Mouse (Mus musculus) MEL (cell line): ENCODE measurements around the gene Iqcb1. TPM values are rescaled to one million over a fixed set of nuclear protein-coding genes. Genes with fewer than 3 reads are reported as not detected.

ENCODE experiments used
- DNase-seq: peaks from one replicate; pipeline ENCODE4 v3.0.0; 2011; ENCODE audit warnings: low read depth, low spot score
- H3K27ac ChIP-seq: 2 replicates; pipeline ENCODE4 v1.5.1; 2012; ENCODE audit warnings: low read depth, mild to moderate bottlenecking, control low read depth, low read length, moderate library complexity; ENCODE audit not compliant: control insufficient read depth
- H3K27me3 ChIP-seq, 2 experiments: fragments of 150-350 bp in 1 of 2; sonication (generic) in 1 of 2; 2 replicates each; pipeline ENCODE4 v1.6.1; 2012; ENCODE audit warnings: low read length in 2 of 2, mild to moderate bottlenecking in 2 of 2, improper control_type of control experiment in 1 of 2, moderate library complexity in 1 of 2; ENCODE audit not compliant: insufficient read depth in 2 of 2, control insufficient read depth in 1 of 2
- H3K36me3 ChIP-seq, 2 experiments: 2 replicates each; pipeline ENCODE4 v1.6.1; 2012 to 2014; ENCODE audit warnings: low read length in 2 of 2, improper control_type of control experiment in 1 of 2, inconsistent platforms in 1 of 2, mild to moderate bottlenecking in 1 of 2; ENCODE audit not compliant: insufficient read depth in 2 of 2, control insufficient read depth in 1 of 2
- H3K4me1 ChIP-seq, 2 experiments: fragments of 150-350 bp in 1 of 2; sonication (generic) in 1 of 2; 2 replicates each; pipeline ENCODE4 v1.6.1; 2012; ENCODE audit warnings: low read length in 2 of 2, improper control_type of control experiment in 1 of 2, mild to moderate bottlenecking in 1 of 2; ENCODE audit not compliant: insufficient read depth in 2 of 2, control insufficient read depth in 1 of 2
- H3K4me3 ChIP-seq, 2 experiments: fragments of 150-350 bp in 1 of 2; sonication (generic) in 1 of 2; 2 replicates each; pipeline ENCODE4 v1.5.1; 2012; ENCODE audit warnings: low read depth in 2 of 2, low read length in 2 of 2, mild to moderate bottlenecking in 2 of 2, moderate library complexity in 2 of 2, control low read depth in 1 of 2, improper control_type of control experiment in 1 of 2; ENCODE audit not compliant: control insufficient read depth in 1 of 2, insufficient read depth in 1 of 2
- H3K79me2 ChIP-seq: 2 replicates; pipeline ENCODE4 v1.6.1; 2012; ENCODE audit warnings: mild to moderate bottlenecking, low read length, moderate library complexity; ENCODE audit not compliant: control insufficient read depth, poor library complexity, insufficient read depth
- H3K9ac ChIP-seq: 2 replicates; pipeline ENCODE4 v1.6.1; 2012; ENCODE audit warnings: low read depth, mild to moderate bottlenecking, control low read depth, low read length, moderate library complexity; ENCODE audit not compliant: control insufficient read depth, poor library complexity, severe bottlenecking
- H3K9me3 ChIP-seq: fragments of 150-350 bp; sonication (generic); replicated peaks from 2 replicates; pipeline ENCODE4 v1.6.1; 2012; ENCODE audit warnings: mild to moderate bottlenecking, low read length, improper control_type of control experiment, moderate library complexity; ENCODE audit not compliant: insufficient read depth
- BHLHE40 ChIP-seq: IDR thresholded peaks from 2 replicates; pipeline ENCODE4 v1.6.1; 2012; ENCODE audit warnings: low read depth, mild to moderate bottlenecking, inconsistent platforms, low read length, improper control_type of control experiment, borderline replicate concordance
- ELF1 ChIP-seq: IDR thresholded peaks from 2 replicates; pipeline ENCODE4 v1.6.1; 2014; ENCODE audit warnings: low read depth, mild to moderate bottlenecking, inconsistent platforms, low read length, improper control_type of control experiment, moderate library complexity
- EP300 ChIP-seq, 2 experiments: IDR thresholded peaks; 2 replicates each; pipeline ENCODE4 v1.6.1; 2011; ENCODE audit warnings: improper control_type of control experiment in 2 of 2, low read length in 2 of 2, low read depth in 1 of 2, mild to moderate bottlenecking in 1 of 2
- GATA1 ChIP-seq: IDR thresholded peaks from 2 replicates; pipeline ENCODE4 v1.6.1; 2011; ENCODE audit warnings: low read depth, low read length, improper control_type of control experiment
- HCFC1 ChIP-seq: IDR thresholded peaks from 2 replicates; pipeline ENCODE4 v1.6.1; 2012; ENCODE audit warnings: low read depth, mild to moderate bottlenecking, inconsistent platforms, low read length, improper control_type of control experiment, moderate library complexity
- JUND ChIP-seq: IDR thresholded peaks from 2 replicates; pipeline ENCODE4 v1.6.1; 2011; ENCODE audit warnings: low read depth, mild to moderate bottlenecking, improper control_type of control experiment, low read length
- MAFK ChIP-seq: IDR thresholded peaks from 2 replicates; pipeline ENCODE4 v1.6.1; 2011; ENCODE audit warnings: low read depth, mild to moderate bottlenecking, low read length, improper control_type of control experiment, borderline replicate concordance
- MAX ChIP-seq: IDR thresholded peaks from 2 replicates; pipeline ENCODE4 v1.6.1; 2011; ENCODE audit warnings: low read length, improper control_type of control experiment
- MAZ ChIP-seq: IDR thresholded peaks from 2 replicates; pipeline ENCODE4 v1.6.1; 2012; ENCODE audit warnings: low read depth, mild to moderate bottlenecking, inconsistent platforms, low read length, improper control_type of control experiment
- MXI1 ChIP-seq: IDR thresholded peaks from 2 replicates; pipeline ENCODE4 v1.6.1; 2011; ENCODE audit warnings: mild to moderate bottlenecking, low read depth, low read length, improper control_type of control experiment
- MYB ChIP-seq: IDR thresholded peaks from 2 replicates; pipeline ENCODE4 v1.6.1; 2011; ENCODE audit warnings: mild to moderate bottlenecking, low read depth, low read length, improper control_type of control experiment
- NELFE ChIP-seq: IDR thresholded peaks from 2 replicates; pipeline ENCODE4 v1.6.1; 2011; ENCODE audit warnings: low read depth, low read length, improper control_type of control experiment
- NRF1 ChIP-seq: IDR thresholded peaks from 2 replicates; pipeline ENCODE4 v1.6.1; 2014; ENCODE audit warnings: low read depth, mild to moderate bottlenecking, inconsistent platforms, low read length, improper control_type of control experiment, moderate library complexity; ENCODE audit not compliant: poor library complexity, insufficient read depth, severe bottlenecking
- POLR2A ChIP-seq, 2 experiments: IDR thresholded peaks; 2 replicates each; pipeline ENCODE4 v1.6.1; 2011 to 2012; ENCODE audit warnings: low read length in 2 of 2, mild to moderate bottlenecking in 2 of 2, control low read depth in 1 of 2, improper control_type of control experiment in 1 of 2, low read depth in 1 of 2, moderate library complexity in 1 of 2; ENCODE audit not compliant: control insufficient read depth in 1 of 2, insufficient read depth in 1 of 2, poor library complexity in 1 of 2
- POLR2AphosphoS2 ChIP-seq: IDR thresholded peaks from 2 replicates; pipeline ENCODE4 v1.6.1; 2011; ENCODE audit warnings: low read length, improper control_type of control experiment
- POLR2AphosphoS5 ChIP-seq: IDR thresholded peaks from 2 replicates; pipeline ENCODE4 v1.6.1; 2012; ENCODE audit warnings: low read depth, borderline replicate concordance, mild to moderate bottlenecking, inconsistent platforms, low read length, moderate library complexity, mixed read lengths
- SMC3 ChIP-seq: IDR thresholded peaks from 2 replicates; pipeline ENCODE4 v1.6.1; 2011; ENCODE audit warnings: low read depth, low read length, improper control_type of control experiment
- TBP ChIP-seq: IDR thresholded peaks from 2 replicates; pipeline ENCODE4 v1.8.0; 2011; ENCODE audit warnings: low read depth, low read length, improper control_type of control experiment
- TCF12 ChIP-seq: IDR thresholded peaks from 2 replicates; pipeline ENCODE4 v1.6.1; 2014; ENCODE audit warnings: low read depth, mild to moderate bottlenecking, inconsistent platforms, low read length, improper control_type of control experiment, moderate library complexity
- ZKSCAN1 ChIP-seq: IDR thresholded peaks from 2 replicates; pipeline ENCODE4 v1.6.1; 2012; ENCODE audit warnings: low read depth, mild to moderate bottlenecking, inconsistent platforms, low read length, improper control_type of control experiment, moderate library complexity
- polyA plus RNA-seq, 2 experiments: library from polyadenylated mRNA; stranded (reverse) in 1 of 2; unstranded in 1 of 2; fragments of >175 nt in 1 of 2; fragments of >200 nt in 1 of 2; gene quantifications; 2 replicates each; pipeline versions ENCODE4 v1.2.1 to v1.2.4; 2012; ENCODE audit warnings: low replicate concordance in 2 of 2, low read depth in 1 of 2; ENCODE audit not compliant: insufficient read length in 2 of 2, insufficient read depth in 1 of 2, missing spikeins in 1 of 2
- total RNA-seq: library from RNA; depleted of rRNA; stranded (reverse); fragments of 300-350 nt; gene quantifications from 2 replicates; pipeline ENCODE4 v1.2.3, GENCODE M21; 2012

Iqcb1 gene
- total and polyA plus RNA-seq, 3 experiments: 8.7 to 14.2 TPM; not detected in 1

- Histone ChIP-seq H3K9me3 (no peaks in the 10 kb centered on the region), H3K4me3 (no peak overlapping the region), H3K4me1 (no peaks in the 10 kb centered on the region), H3K27me3 (peaks cover 4 to 6% of the 10 kb centered on the region in 2 experiments; a peak in 3 of 4 replicates), H3K36me3 (no peaks in the 10 kb centered on the region), H3K27ac (no peak overlapping the region), H3K79me2 (no peaks in the 10 kb centered on the region), H3K9ac (no peak overlapping the region)
- no peak for DNase-seq
- TF ChIP-seq POLR2AphosphoS2: no peak
- no peak for TF ChIP-seq MAZ
- TF ChIP-seq EP300 (IDR thresholded peaks at IDR 0.05; ENCODE audit: low read depth in 1 of 2, low read length in 2 of 2): no peak
- TF ChIP-seq POLR2AphosphoS5: no peak
- TF ChIP-seq MYB: no peak
- TF ChIP-seq MAFK: no peak
- TF ChIP-seq BHLHE40: no peak
- no peak for TF ChIP-seq JUND
- TF ChIP-seq ELF1: no peak
- TF ChIP-seq MAX: no peak
- no peak for TF ChIP-seq MXI1
- TF ChIP-seq GATA1: no peak
- TF ChIP-seq ZKSCAN1: no peak
- no peak for TF ChIP-seq SMC3
- no peak for TF ChIP-seq POLR2A (IDR thresholded peaks at IDR 0.05; ENCODE audit: control insufficient read depth in 1 of 2, insufficient read depth in 1 of 2, low read depth in 1 of 2, low read length in 2 of 2, poor library complexity in 1 of 2)
- no peak for TF ChIP-seq HCFC1
- TF ChIP-seq TCF12: no peak
- TF ChIP-seq NELFE: no peak
- no peak for TF ChIP-seq TBP
Observed at GRCm38 (mm10) chr16:36790166-36790565, 38.0 kb upstream of the Iqcb1 start.

DNA sequence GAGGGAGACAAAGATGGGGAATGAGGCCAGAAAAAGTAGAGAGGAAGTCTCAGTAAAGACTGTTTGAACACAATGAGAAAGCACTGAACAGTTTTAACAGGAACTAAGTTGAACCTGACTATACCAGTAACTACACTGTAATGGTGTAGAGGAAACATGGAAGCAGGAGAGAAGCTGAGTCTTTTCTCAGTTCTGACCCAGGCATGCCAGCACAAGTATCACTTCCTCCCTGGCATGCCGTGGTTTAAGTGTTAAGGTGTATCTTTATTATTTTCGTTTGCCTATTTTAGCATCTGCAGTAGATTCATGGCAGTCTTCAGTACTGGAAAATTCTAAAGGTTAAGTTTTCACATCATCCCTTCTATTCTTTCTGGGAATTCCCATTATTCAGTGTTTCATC lies 33.2 kb upstream of the Iqcb1 start:
- Histone ChIP-seq H3K36me3 (no peaks in the 10 kb centered on the region), H3K27me3 (peaks cover 0 to 2% of the 10 kb centered on the region in 2 experiments; a peak in 1 of 4 replicates)
- TF ChIP-seq ELF1 (no peak), POLR2AphosphoS2 (no peak), NRF1 (no peak), JUND (no peak), ZKSCAN1 (no peak), TCF12 (no peak)
- TF ChIP-seq, all 39 proteins: peak for 0
- H3K4me3 ChIP-seq: no peak overlapping the region
- H3K4me1 ChIP-seq: no peaks in the 10 kb centered on the region
- no peak for DNase-seq
- H3K9me3 ChIP-seq: no peaks in the 10 kb centered on the region
- no peak overlapping the region for H3K9ac ChIP-seq
- no peak overlapping the region for H3K27ac ChIP-seq
- no peaks in the 10 kb centered on the region for H3K79me2 ChIP-seq
